9 mouse cellular contexts compared by ENCODE assay signal in genomic region chr11:26593061-26594059, GRCm38 (mm10). TPM values are rescaled to one million over a fixed set of nuclear protein-coding genes. Genes with fewer than 3 reads are reported as not detected.
A peak's percentile ranks its signal among the peaks of the same experiment; 100 is the strongest.
DNase-seq lines count a peak whose midpoint lies in the region; ATAC-seq and TF ChIP-seq lines count a peak whose summit lies in the region.
"Had no signal": no experiment of that assay in that cellular context is flagged by ENCODE, and none has a peak within 500 bp of the region (broad histone marks: within the 10 kb centered on the region; RNA-seq: fewer than 3 reads in every experiment).

Gm6899 (plus strand) TSS chr11:26593241.
Vrk2 (minus strand) TSS chr11:26593999.

- peak; percentile 58 for TF ChIP-seq CTCF in liver, embryonic 14.5 days (IDR thresholded peaks at IDR 0.05; ENCODE audit: low read depth)

- TF ChIP-seq EP300 in liver, embryonic 14.5 days (IDR thresholded peaks at IDR 0.05; ENCODE audit: low read depth): 0 out of 2 replicates have a peak, but pooled peaks have one; percentile 24

- peak; percentile 99 for ATAC-seq in embryonic facial prominence, embryonic 11.5 days (replicated peaks; ENCODE audit: insufficient number of reproducible peaks, low FRiP score, low TSS enrichment, low read depth)
- ATAC-seq in liver, embryonic 14.5 days (ENCODE audit: insufficient read depth): peak; percentile 99
- ATAC-seq in stomach, embryonic 16.5 days (ENCODE audit: insufficient read depth, low FRiP score): peak; percentile 99

- H3K4me2 ChIP-seq in embryonic facial prominence, embryonic 11.5 days (ENCODE audit: low read depth, low read length): peak within 1 kb of the TSS; percentile 60
- H3K4me2 ChIP-seq in liver, embryonic 14.5 days (ENCODE audit: low read depth): peak within 1 kb of the TSS; percentile 87
- H3K4me2 ChIP-seq in stomach, embryonic 16.5 days (ENCODE audit: low read depth, low read length): peak within 1 kb of the TSS; percentile 55

- H3K4me3 ChIP-seq in embryonic facial prominence, embryonic 11.5 days (ENCODE audit: low read depth, low read length): peak within 1 kb of the TSS; percentile 65
- H3K4me3 ChIP-seq in liver, embryonic 14.5 days (ENCODE audit: insufficient read depth in 1 of 2, low read depth in 2 of 2, low read length in 2 of 2): peak within 1 kb of the TSS; percentile 80 to 94
- peak within 1 kb of the TSS; percentile 81 for H3K4me3 ChIP-seq in stomach, embryonic 16.5 days (replicated peaks; ENCODE audit: low read length)

- peak; percentile 94 for DNase-seq in A20 (ENCODE audit: low read depth, low spot score)
- peak; percentile 90 for DNase-seq in adrenal gland, postnatal 10 days
- DNase-seq in embryonic facial prominence, embryonic 11.5 days (ENCODE audit: low spot score): peak; percentile 90
- DNase-seq in heart, adult 8-10 months (ENCODE audit: low spot score): peak; percentile 76
- peak; percentile 83 to 87 for DNase-seq in kidney, adult 8-10 months
- peak; percentile 76 to 84 (median 79) for DNase-seq in liver, embryonic 14.5 days (ENCODE audit: low read depth in 3 of 3, low spot score in 3 of 3)
- peak; percentile 83 for DNase-seq in neural tube, embryonic 10.5 days (ENCODE audit: extremely low spot score, low spot score)

- peak within 1 kb of the TSS; percentile 89 for H3K9ac ChIP-seq in embryonic facial prominence, embryonic 11.5 days (replicated peaks; ENCODE audit: low read length)
- peak within 1 kb of the TSS; percentile 96 for H3K9ac ChIP-seq in liver, embryonic 14.5 days (replicated peaks)
- peak within 1 kb of the TSS; percentile 91 for H3K9ac ChIP-seq in stomach, embryonic 16.5 days (ENCODE audit: low read length)

- no peaks in the 10 kb centered on the region for H3K9me3 ChIP-seq in embryonic facial prominence, embryonic 11.5 days (replicated peaks; ENCODE audit: control insufficient read depth, low read length)
- no peaks in the 10 kb centered on the region for H3K9me3 ChIP-seq in liver, embryonic 14.5 days (ENCODE audit: control insufficient read depth, low read length)
- H3K9me3 ChIP-seq in stomach, embryonic 16.5 days (replicated peaks; ENCODE audit: control insufficient read depth, low read length): no peaks in the 10 kb centered on the region

- no peaks in the 10 kb centered on the region for H3K36me3 ChIP-seq in embryonic facial prominence, embryonic 11.5 days (replicated peaks; ENCODE audit: control insufficient read depth, insufficient read depth, low read depth, low read length)
- H3K36me3 ChIP-seq in liver, embryonic 14.5 days (replicated peaks; ENCODE audit: control insufficient read depth, insufficient read depth, low read depth): peaks cover 22% of the 10 kb centered on the region
- no peaks in the 10 kb centered on the region for H3K36me3 ChIP-seq in stomach, embryonic 16.5 days (ENCODE audit: control insufficient read depth, insufficient read depth, low read length)

- H3K4me1 ChIP-seq in embryonic facial prominence, embryonic 11.5 days (ENCODE audit: control insufficient read depth, insufficient read depth, low read length): 0 out of 2 replicates have a peak, but pooled peaks cover 2% of the 10 kb centered on the region
- H3K4me1 ChIP-seq in liver, embryonic 14.5 days (replicated peaks; ENCODE audit: control insufficient read depth in 2 of 2, insufficient read depth in 2 of 2, low read length in 1 of 2): peaks cover 29 to 39% of the 10 kb centered on the region in 2 experiments
- peaks cover 10% of the 10 kb centered on the region; the same call in 1 of the 2 replicates for H3K4me1 ChIP-seq in stomach, embryonic 16.5 days (ENCODE audit: control insufficient read depth, insufficient read depth, low read length)

- H3K27ac ChIP-seq in embryonic facial prominence, embryonic 11.5 days (replicated peaks; ENCODE audit: low read depth, low read length): peak within 1 kb of the TSS; percentile 52; the same call in 1 of the 2 replicates
- peak within 1 kb of the TSS; percentile 93 for H3K27ac ChIP-seq in liver, embryonic 14.5 days
- H3K27ac ChIP-seq in stomach, embryonic 16.5 days (ENCODE audit: low read length): peak within 1 kb of the TSS; percentile 93

- H3K27me3 ChIP-seq in embryonic facial prominence, embryonic 11.5 days (ENCODE audit: control insufficient read depth, insufficient read depth, low read length): no peaks in the 10 kb centered on the region
- H3K27me3 ChIP-seq in liver, embryonic 14.5 days (ENCODE audit: control insufficient read depth, insufficient read depth, low read length): no peaks in the 10 kb centered on the region
- H3K27me3 ChIP-seq in stomach, embryonic 16.5 days (ENCODE audit: control insufficient read depth, insufficient read depth, low read length): no peaks in the 10 kb centered on the region

- under 1% methylated on average over 60 of the region's 60 CpGs for WGBS in embryonic facial prominence, embryonic 11.5 days
- under 1% methylated on average over 60 of the region's 60 CpGs for WGBS in liver, embryonic 14.5 days (ENCODE audit: insufficient replicate concordance)
- under 1% methylated on average over 60 of the region's 60 CpGs for WGBS in stomach, embryonic 16.5 days

RNA-seq across cellular contexts. Expression of gene Gm6899, which starts in this region (rescaled TPM):
- not detected for total RNA-seq in adrenal gland, postnatal 10 days (2021)
- polyA plus RNA-seq in embryonic facial prominence, embryonic 11.5 days (2014; fragmentation: Nextera tagmentation; extraction: Ambion mirVana): not detected in 2 replicates
- not detected for total RNA-seq in heart, adult 8-10 months (2022)
- not detected in 2 replicates for polyA plus RNA-seq in liver, embryonic 14.5 days (2012; rRNA removed)
- 0.25 TPM in 1 of 2 replicates, not detected in the other for polyA plus RNA-seq in liver, embryonic 14.5 days (2014; fragmentation: Nextera tagmentation; extraction: Ambion mirVana)
- 0.23 and 0.50 TPM in 2 replicates for polyA plus RNA-seq in stomach, embryonic 16.5 days (2015; fragmentation: Nextera tagmentation; extraction: Ambion mirVana)
- polyA plus RNA-seq: frontal cortex, adult 2 months had no signal

RNA-seq across cellular contexts. Expression of gene Vrk2, which starts in this region (rescaled TPM):
- total RNA-seq in adrenal gland, postnatal 10 days (2021): 10 to 100 TPM; 11.8 to 12.0 TPM
- polyA plus RNA-seq in embryonic facial prominence, embryonic 11.5 days (2014; fragmentation: Nextera tagmentation; extraction: Ambion mirVana): 31.9 and 35.1 TPM in 2 replicates
- 1 to 10 TPM; 4.6 to 8.0 (median 5.7) TPM for total RNA-seq in heart, adult 8-10 months (2022)
- 5.2 and 10.5 TPM in 2 replicates for polyA plus RNA-seq in liver, embryonic 14.5 days (2012; rRNA removed)
- 23.0 and 24.9 TPM in 2 replicates for polyA plus RNA-seq in liver, embryonic 14.5 days (2014; fragmentation: Nextera tagmentation; extraction: Ambion mirVana)
- polyA plus RNA-seq in stomach, embryonic 16.5 days (2015; fragmentation: Nextera tagmentation; extraction: Ambion mirVana): 20.9 and 21.5 TPM in 2 replicates

Comparison
In these comparisons a context has a peak if more than half of its experiments do, and no peak if none do; other contexts are left out.
1. Peak in every context shown above with its lines: DNase-seq, ATAC-seq, H3K4me3 ChIP-seq and H3K27ac ChIP-seq.